Mouse (Mus musculus) lung, postnatal 10 days (tissue): ENCODE data around the gene Ccdc105.

Source experiments
- DNase-seq: peaks from one replicate; pipeline ENCODE4 v3.0.0; 2021

Gene Ccdc105

DNA sequence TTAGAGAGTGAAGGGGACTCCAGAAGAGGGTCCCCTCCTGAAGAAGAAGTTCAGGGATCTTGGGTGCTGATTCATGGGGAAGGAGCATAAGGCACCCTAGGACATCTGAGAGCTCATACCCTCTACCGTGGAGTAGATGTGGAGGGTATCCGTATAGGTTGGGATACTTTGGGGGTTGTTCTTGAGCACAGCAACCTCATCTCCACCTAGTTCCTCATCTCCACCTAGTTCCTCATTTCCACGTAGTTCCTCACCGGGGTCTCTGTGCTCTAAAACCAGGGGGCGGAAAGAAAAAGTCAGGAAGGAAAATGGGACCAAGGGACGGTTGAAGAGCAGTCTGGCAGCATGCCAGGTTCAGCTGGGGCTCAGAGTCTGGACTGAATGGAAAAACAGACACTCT is 38.7 kb downstream of the Ccdc105 start:
- DNase-seq, result no peak

DNA sequence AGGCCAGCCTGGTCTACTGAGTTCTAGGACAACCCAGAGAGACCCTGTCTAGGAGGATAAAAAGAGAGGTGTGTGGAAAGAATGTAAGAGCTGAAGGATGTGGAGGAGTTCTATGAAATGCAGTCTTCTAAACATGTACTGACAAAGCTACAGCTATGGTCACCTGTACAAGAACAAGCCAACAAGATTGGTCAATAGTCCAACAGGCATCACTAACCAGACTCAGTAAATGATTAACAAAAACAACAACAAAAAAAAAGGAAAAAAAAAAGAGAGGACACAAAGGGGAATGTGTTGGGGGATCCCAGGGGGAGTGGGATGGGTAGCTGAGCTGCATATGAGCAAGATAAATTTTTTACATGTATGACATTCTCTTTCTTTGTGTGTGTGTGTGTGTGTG is 42.2 kb downstream of the Ccdc105 start:
- DNase-seq, result no peak

DNA sequence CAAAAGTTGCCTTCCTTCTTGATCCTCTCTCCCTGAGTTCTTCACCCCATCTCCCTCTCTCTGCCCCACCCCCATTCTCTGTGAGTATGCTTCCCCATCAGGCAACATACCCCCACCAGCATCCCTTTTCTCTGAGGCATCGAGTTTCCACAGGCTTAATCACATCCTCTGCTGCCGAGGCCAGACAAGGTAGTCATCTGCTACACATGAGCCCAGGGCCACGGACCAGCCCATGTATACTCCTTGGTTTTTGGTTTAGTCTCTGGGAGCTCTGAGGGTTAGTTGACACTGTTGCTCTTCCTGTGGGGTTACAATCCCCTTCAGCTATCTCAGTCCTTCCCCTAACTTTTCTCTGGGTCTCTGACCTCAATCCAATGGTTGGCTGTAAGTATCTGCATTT is 52.0 kb downstream of the Ccdc105 start:
- DNase-seq, result no peak
